Mouse (Mus musculus): Measurements from ENCODE around the gene Abhd12. TPM values are rescaled to one million over a fixed set of nuclear protein-coding genes. Genes with fewer than 3 reads are reported as not detected.
A peak's percentile ranks its signal among the peaks of the same experiment; 100 is the strongest.

The Abhd12 gene
- polyA plus RNA-seq, 1 experiment from 2014 or later = 55.1 TPM

DNA sequence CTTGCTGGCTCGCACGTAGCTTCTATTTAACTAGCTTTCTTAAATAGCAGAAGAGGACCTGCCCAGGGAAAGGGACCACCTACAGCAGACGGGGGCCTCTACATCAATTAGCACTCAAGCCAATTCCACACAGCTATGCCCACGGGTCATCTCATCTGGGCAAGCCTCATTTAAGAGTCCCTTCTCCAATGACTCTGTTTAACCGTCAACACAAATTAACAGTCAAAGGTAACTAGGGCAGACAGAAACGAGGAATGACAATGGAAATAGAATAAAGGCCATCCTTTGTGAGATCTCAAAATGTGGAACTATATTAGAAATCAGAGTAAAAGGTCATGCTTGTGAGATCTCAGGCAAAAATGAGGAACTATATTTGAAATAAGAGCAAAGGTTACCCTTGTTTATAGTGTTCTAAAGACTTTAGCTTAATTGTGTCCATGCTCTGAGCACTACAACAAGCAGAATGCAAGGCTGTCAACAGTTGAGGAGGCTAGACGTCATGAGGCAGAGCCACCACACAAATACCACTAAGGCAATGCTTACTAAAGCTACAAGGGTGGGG lies 8.8 kb downstream of the Abhd12 start:
- 89% methylated on average over 7 of the region's 7 CpGs for WGBS
- H3K9me3 ChIP-seq (ENCODE audit: control insufficient read depth, low read length) = no peaks in the 10 kb centered on the region
- H3K4me3 ChIP-seq (ENCODE audit: low read depth, low read length) = no peak overlapping the region
- H3K9ac ChIP-seq (ENCODE audit: low read length) = no peak overlapping the region
- H3K4me1 ChIP-seq (ENCODE audit: control insufficient read depth, insufficient read depth, low read length) = no peaks in the 10 kb centered on the region
- ATAC-seq (ENCODE audit: low FRiP score) (no peak), DNase-seq (ENCODE audit: low spot score, missing footprints) (no peak)
- H3K4me2 ChIP-seq = no peak overlapping the region
- no peaks in the 10 kb centered on the region for H3K27me3 ChIP-seq (ENCODE audit: control insufficient read depth, insufficient read depth, low read length)
- H3K36me3 ChIP-seq (ENCODE audit: control insufficient read depth, insufficient read depth, low read length) = no peaks in the 10 kb centered on the region
- no peak overlapping the region for H3K27ac ChIP-seq (ENCODE audit: low read depth, low read length)

DNA sequence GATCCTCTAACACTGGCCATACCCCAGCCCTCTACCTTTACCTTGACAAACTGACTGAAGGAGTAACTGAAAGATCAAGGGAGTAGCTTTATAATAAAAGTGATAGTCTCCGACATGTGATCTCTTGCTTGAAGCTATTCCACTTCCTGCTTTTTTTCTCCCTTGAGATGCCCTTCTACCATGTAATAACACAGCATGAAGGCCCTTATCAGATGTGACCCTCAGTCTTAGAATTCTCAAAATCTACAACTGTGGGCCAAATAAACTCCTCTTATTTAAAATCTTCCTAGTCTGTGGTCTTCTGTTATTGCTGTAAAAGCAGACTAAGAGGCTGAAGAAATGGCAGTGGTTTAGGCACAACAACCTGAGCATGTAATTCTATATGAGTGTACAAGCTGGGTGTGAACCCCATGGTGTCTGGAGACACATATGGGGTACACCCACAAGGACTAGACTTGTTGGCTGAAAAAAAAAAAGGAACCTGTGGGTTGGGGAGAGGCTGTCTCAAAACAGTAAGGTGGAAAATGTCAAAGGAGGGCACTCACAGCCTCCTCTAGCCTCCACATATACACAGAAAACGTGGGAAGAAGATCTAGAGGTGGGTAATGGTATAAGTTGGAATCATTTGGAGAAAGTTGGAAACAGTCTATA lies 9.8 kb downstream of the Abhd12 start:
- Histone ChIP-seq H3K9ac (ENCODE audit: low read length) (no peak overlapping the region), H3K27me3 (ENCODE audit: control insufficient read depth, insufficient read depth, low read length) (no peaks in the 10 kb centered on the region), H3K4me2 (no peak overlapping the region), H3K27ac (ENCODE audit: low read depth, low read length) (no peak overlapping the region), H3K36me3 (ENCODE audit: control insufficient read depth, insufficient read depth, low read length) (no peaks in the 10 kb centered on the region), H3K9me3 (ENCODE audit: control insufficient read depth, low read length) (no peaks in the 10 kb centered on the region), H3K4me1 (ENCODE audit: control insufficient read depth, insufficient read depth, low read length) (no peaks in the 10 kb centered on the region), H3K4me3 (ENCODE audit: low read depth, low read length) (no peak overlapping the region)
- ATAC-seq (ENCODE audit: low FRiP score) = no peak
- WGBS = 94% methylated on average over 2 of the region's 2 CpGs
- DNase-seq (ENCODE audit: low spot score, missing footprints) = no peak

DNA sequence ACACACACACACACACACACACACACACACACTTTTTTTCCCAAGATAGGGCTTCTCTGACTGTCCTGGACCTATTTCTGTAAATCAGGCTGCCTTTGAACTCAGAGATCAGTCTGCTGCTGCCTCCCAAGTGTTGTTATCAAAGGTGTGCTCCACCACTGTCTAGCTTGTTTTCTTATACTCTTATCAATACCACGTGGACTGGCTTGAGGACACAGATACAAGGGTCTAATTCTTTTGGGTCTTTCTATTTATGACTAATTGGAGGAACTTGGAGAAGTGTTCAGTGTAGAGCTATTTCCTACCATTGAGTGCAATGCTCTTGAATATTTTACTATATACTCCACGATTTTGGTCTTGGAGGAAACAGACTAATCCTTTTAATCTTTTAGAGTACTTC lies 17.2 kb downstream of the Abhd12 start:
- Histone ChIP-seq H3K4me3 (ENCODE audit: low read depth, low read length) (no peak overlapping the region), H3K4me1 (ENCODE audit: control insufficient read depth, insufficient read depth, low read length) (no peaks in the 10 kb centered on the region), H3K4me2 (no peak overlapping the region), H3K9me3 (ENCODE audit: control insufficient read depth, low read length) (no peaks in the 10 kb centered on the region), H3K9ac (ENCODE audit: low read length) (no peak overlapping the region), H3K36me3 (ENCODE audit: control insufficient read depth, insufficient read depth, low read length) (no peaks in the 10 kb centered on the region), H3K27me3 (ENCODE audit: control insufficient read depth, insufficient read depth, low read length) (no peaks in the 10 kb centered on the region), H3K27ac (ENCODE audit: low read depth, low read length) (no peak overlapping the region)
- DNase-seq (ENCODE audit: low spot score, missing footprints) = no peak
- 71% methylated on average over 2 of the region's 2 CpGs for WGBS
- no peak for ATAC-seq (ENCODE audit: low FRiP score)

DNA sequence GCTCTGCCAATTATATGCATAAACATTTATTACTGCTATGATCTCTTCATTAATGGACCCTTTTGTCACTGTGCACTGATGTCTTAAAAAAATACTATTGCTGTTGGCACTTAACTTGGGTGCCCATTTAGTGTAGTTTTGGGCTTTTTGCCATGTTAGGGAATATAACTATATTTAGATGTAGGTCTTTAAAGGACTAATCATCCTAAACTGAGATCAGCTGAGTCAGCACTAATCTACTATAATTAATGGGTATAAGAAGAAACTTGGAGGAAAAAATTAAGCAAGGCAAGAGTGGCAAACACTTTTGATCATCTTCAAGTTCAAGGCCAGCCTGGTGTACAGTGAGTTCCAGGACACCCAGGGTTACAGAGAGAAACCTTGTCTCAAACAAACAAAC lies 18.2 kb downstream of the Abhd12 start:
- Histone ChIP-seq H3K9ac (ENCODE audit: low read length) (no peak overlapping the region), H3K27ac (ENCODE audit: low read depth, low read length) (no peak overlapping the region), H3K4me3 (ENCODE audit: low read depth, low read length) (no peak overlapping the region), H3K9me3 (ENCODE audit: control insufficient read depth, low read length) (no peaks in the 10 kb centered on the region), H3K36me3 (ENCODE audit: control insufficient read depth, insufficient read depth, low read length) (no peaks in the 10 kb centered on the region), H3K27me3 (ENCODE audit: control insufficient read depth, insufficient read depth, low read length) (no peaks in the 10 kb centered on the region), H3K4me1 (ENCODE audit: control insufficient read depth, insufficient read depth, low read length) (no peaks in the 10 kb centered on the region), H3K4me2 (no peak overlapping the region)
- DNase-seq (ENCODE audit: low spot score, missing footprints) = no peak
- ATAC-seq (ENCODE audit: low FRiP score) = no peak

DNA sequence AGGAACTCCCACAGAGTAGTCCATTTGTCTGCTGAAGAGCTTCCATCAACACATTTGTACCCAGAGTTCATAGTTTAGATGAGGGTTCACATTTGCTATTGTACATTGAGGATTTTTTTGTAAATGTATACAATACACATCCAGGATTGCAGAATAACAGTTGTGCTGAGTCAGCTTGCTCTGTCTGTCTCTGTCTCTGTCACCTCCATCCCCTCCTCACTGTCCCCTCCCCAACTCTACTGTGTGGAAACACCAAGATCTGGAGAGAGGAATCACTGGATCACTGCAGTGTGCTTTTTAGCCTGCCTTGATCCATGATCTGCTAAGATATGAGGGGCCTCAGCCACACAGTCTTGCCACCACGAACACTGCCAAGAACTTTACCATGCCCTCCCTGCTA lies 18.7 kb downstream of the Abhd12 start:
- DNase-seq (ENCODE audit: low spot score, missing footprints) (no peak), ATAC-seq (ENCODE audit: low FRiP score) (no peak)
- H3K4me2 ChIP-seq = no peak overlapping the region
- H3K4me1 ChIP-seq (ENCODE audit: control insufficient read depth, insufficient read depth, low read length) = no peaks in the 10 kb centered on the region
- H3K27ac ChIP-seq (ENCODE audit: low read depth, low read length) = no peak overlapping the region
- no peak overlapping the region for H3K9ac ChIP-seq (ENCODE audit: low read length)
- H3K4me3 ChIP-seq (ENCODE audit: low read depth, low read length) = no peak overlapping the region
- no peaks in the 10 kb centered on the region for H3K27me3 ChIP-seq (ENCODE audit: control insufficient read depth, insufficient read depth, low read length)
- 86% methylated on average over 1 of the region's 1 CpGs for WGBS
- H3K36me3 ChIP-seq (ENCODE audit: control insufficient read depth, insufficient read depth, low read length) = no peaks in the 10 kb centered on the region
- no peaks in the 10 kb centered on the region for H3K9me3 ChIP-seq (ENCODE audit: control insufficient read depth, low read length)

DNA sequence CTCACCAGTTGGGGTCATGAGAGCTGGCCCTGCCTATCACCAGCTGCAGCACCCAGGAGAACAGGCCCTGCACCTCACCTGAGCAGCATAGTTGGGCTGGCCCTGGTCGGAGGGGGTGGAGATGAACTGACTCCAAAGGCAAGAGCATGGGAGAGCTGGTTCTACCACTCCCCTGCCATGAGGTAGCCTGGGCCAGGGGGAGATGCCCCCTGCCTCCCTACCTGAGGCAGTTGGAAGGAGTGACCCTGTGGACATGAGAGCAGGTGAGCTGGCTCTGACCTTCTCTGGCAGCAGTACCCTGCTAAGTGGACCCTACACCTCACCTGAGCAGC lies 19.8 kb downstream of the Abhd12 start:
- Histone ChIP-seq H3K36me3 (ENCODE audit: control insufficient read depth, insufficient read depth, low read length) (no peaks in the 10 kb centered on the region), H3K4me1 (ENCODE audit: control insufficient read depth, insufficient read depth, low read length) (no peaks in the 10 kb centered on the region), H3K4me2 (no peak overlapping the region), H3K9me3 (ENCODE audit: control insufficient read depth, low read length) (no peaks in the 10 kb centered on the region), H3K27ac (ENCODE audit: low read depth, low read length) (no peak overlapping the region), H3K27me3 (ENCODE audit: control insufficient read depth, insufficient read depth, low read length) (no peaks in the 10 kb centered on the region), H3K9ac (ENCODE audit: low read length) (no peak overlapping the region), H3K4me3 (ENCODE audit: low read depth, low read length) (no peak overlapping the region)
- DNase-seq (ENCODE audit: low spot score, missing footprints) (no peak), ATAC-seq (ENCODE audit: low FRiP score) (peak; percentile 27; the same call in 1 of the 2 replicates)
- WGBS = 86% methylated on average over 1 of the region's 1 CpGs

DNA sequence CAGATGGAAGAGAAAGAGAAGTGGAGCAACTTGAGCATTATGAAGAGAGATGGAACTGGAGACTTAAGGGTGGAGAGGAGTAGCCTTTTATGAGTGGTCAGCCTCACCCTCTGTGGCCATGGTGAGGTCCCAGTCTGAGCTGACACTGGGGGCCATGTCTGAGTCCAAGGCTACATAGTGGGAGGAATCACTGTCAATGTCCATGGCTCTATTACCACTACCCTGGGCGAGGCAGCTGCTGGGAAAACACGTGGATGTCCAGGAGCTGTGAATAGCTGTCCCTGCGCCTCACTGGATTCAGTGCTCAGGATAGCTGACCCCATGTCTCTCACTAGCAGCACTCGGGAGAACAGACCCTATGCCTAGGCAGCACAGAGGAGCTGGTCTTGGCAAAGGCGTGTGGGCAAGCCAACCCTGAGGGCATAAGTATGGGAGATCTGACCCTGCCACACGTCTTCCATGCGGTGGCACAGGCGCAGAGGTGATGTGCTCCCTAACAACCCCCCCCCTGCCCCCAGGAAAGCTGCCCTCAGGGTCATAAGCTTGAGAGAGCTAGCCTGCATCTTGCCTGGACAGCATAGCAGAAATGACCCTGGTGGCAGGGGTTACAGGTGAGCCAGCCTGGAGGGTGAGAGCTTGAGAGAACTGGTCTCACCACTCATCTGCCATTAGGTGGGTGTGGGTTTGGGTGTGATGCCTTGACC lies 20.3 kb downstream of the Abhd12 start:
- no peak for DNase-seq (ENCODE audit: low spot score, missing footprints)
- 93% methylated on average over 8 of the region's 8 CpGs for WGBS
- ATAC-seq (ENCODE audit: low FRiP score) = peak; percentile 38; the same call in 1 of the 2 replicates
- no peaks in the 10 kb centered on the region for H3K4me1 ChIP-seq (ENCODE audit: control insufficient read depth, insufficient read depth, low read length)
- no peaks in the 10 kb centered on the region for H3K36me3 ChIP-seq (ENCODE audit: control insufficient read depth, insufficient read depth, low read length)
- H3K27me3 ChIP-seq (ENCODE audit: control insufficient read depth, insufficient read depth, low read length) = no peaks in the 10 kb centered on the region
- H3K9me3 ChIP-seq (ENCODE audit: control insufficient read depth, low read length) = no peaks in the 10 kb centered on the region
- no peak overlapping the region for H3K4me2 ChIP-seq
- H3K27ac ChIP-seq (ENCODE audit: low read depth, low read length) = no peak overlapping the region
- no peak overlapping the region for H3K4me3 ChIP-seq (ENCODE audit: low read depth, low read length)
- H3K9ac ChIP-seq (ENCODE audit: low read length) = no peak overlapping the region

DNA sequence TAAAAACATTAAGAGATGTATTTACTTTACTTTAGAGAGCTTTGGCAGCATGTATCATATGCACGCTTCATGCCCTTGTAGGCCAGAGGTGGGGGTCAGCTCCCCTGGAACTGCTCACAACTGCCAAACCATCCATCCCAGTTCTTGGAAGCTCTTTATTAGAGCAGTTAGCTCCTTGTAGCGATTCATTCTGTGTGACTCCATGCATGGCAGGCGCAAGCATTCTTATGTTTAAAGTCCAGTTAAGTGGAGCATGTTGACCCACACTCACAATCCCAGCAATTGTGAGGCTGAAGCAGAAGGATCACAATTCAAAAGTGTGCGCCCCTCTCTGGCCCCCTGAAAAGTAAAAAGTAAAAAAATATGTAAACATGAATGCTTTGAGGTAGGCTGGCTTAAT lies 27.0 kb downstream of the Abhd12 start:
- no peak overlapping the region for H3K27ac ChIP-seq (ENCODE audit: low read depth, low read length)
- H3K36me3 ChIP-seq (ENCODE audit: control insufficient read depth, insufficient read depth, low read length) = no peaks in the 10 kb centered on the region
- no peak overlapping the region for H3K9ac ChIP-seq (ENCODE audit: low read length)
- H3K4me1 ChIP-seq (ENCODE audit: control insufficient read depth, insufficient read depth, low read length) = no peaks in the 10 kb centered on the region
- H3K4me2 ChIP-seq = no peak overlapping the region
- no peaks in the 10 kb centered on the region for H3K27me3 ChIP-seq (ENCODE audit: control insufficient read depth, insufficient read depth, low read length)
- ATAC-seq (ENCODE audit: low FRiP score) (no peak), DNase-seq (ENCODE audit: low spot score, missing footprints) (no peak)
- WGBS = 84% methylated on average over 4 of the region's 4 CpGs
- H3K4me3 ChIP-seq (ENCODE audit: low read depth, low read length) = no peak overlapping the region
- H3K9me3 ChIP-seq (ENCODE audit: control insufficient read depth, low read length) = no peaks in the 10 kb centered on the region

DNA sequence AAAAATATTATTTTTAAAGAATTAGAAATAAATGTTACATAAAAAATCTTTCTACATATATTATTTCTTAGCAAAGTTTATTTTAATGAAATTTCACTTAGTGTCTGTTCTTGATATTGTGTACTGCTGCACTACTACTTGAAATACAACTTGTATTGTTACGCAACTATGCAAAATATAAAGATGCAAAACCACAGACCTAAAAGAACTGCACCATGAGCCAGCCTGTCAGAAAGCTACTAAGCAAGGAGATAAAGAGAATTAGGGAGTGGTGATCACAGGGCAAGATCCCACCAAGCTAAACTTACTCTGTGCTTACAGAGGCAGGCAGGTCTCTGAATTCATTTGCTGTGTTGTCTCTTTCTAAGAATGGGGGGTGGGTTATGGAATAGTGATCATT lies 29.3 kb downstream of the Abhd12 start:
- no peak overlapping the region for H3K27ac ChIP-seq (ENCODE audit: low read depth, low read length)
- no peaks in the 10 kb centered on the region for H3K36me3 ChIP-seq (ENCODE audit: control insufficient read depth, insufficient read depth, low read length)
- H3K4me1 ChIP-seq (ENCODE audit: control insufficient read depth, insufficient read depth, low read length) = no peaks in the 10 kb centered on the region
- 94% methylated on average over 1 of the region's 1 CpGs for WGBS
- H3K4me2 ChIP-seq = no peak overlapping the region
- H3K27me3 ChIP-seq (ENCODE audit: control insufficient read depth, insufficient read depth, low read length) = no peaks in the 10 kb centered on the region
- no peak overlapping the region for H3K4me3 ChIP-seq (ENCODE audit: low read depth, low read length)
- H3K9ac ChIP-seq (ENCODE audit: low read length) = no peak overlapping the region
- no peaks in the 10 kb centered on the region for H3K9me3 ChIP-seq (ENCODE audit: control insufficient read depth, low read length)
- DNase-seq (ENCODE audit: low spot score, missing footprints) = no peak
- ATAC-seq (ENCODE audit: low FRiP score) = no peak

Data from midbrain, embryonic 11.5 days (tissue).